Mouse (Mus musculus) neural tube, embryonic 12.5 days (tissue): ENCODE results near the gene Tmem168. TPM values are rescaled to one million over a fixed set of nuclear protein-coding genes. Genes with fewer than 3 reads are reported as not detected.

Source experiments
- ATAC-seq: fragments of 200-750 bp; cut with Nextera tagmentation; 2 replicates; pipeline ENCODE4 v1.8.0; 2017; ENCODE audit warnings: low read depth, mild to moderate bottlenecking, moderate TSS enrichment, moderate library complexity; ENCODE audit not compliant: low FRiP score
- H3K27ac ChIP-seq: fragments of 300-500 bp; sonication (generic); 2 replicates; pipeline ENCODE4 v1.5.1; 2016
- H3K27me3 ChIP-seq: fragments of 300-500 bp; sonication (generic); replicated peaks from 2 replicates; pipeline ENCODE4 v1.6.1; 2016; ENCODE audit warnings: mild to moderate bottlenecking
- H3K36me3 ChIP-seq: fragments of 300-500 bp; sonication (generic); 2 replicates; pipeline ENCODE4 v1.6.1; 2016; ENCODE audit warnings: mild to moderate bottlenecking
- H3K4me1 ChIP-seq: fragments of 300-500 bp; sonication (generic); 2 replicates; pipeline ENCODE4 v1.6.1; 2016
- H3K4me2 ChIP-seq: fragments of 300-500 bp; sonication (generic); replicated peaks from 2 replicates; pipeline ENCODE4 v1.6.1; 2016; ENCODE audit warnings: mild to moderate bottlenecking
- H3K4me3 ChIP-seq: fragments of 300-500 bp; sonication (generic); 2 replicates; pipeline ENCODE4 v1.5.1; 2016
- H3K9ac ChIP-seq: fragments of 300-500 bp; sonication (generic); 2 replicates; pipeline ENCODE4 v1.6.1; 2016; ENCODE audit warnings: mild to moderate bottlenecking
- H3K9me3 ChIP-seq: fragments of 300-500 bp; sonication (generic); 2 replicates; pipeline ENCODE4 v1.6.1; 2016; ENCODE audit warnings: mild to moderate bottlenecking
- WGBS: fragments of 180-500 bp; shearing (Covaris S2); methylation state at CpG from one replicate; pipeline ENCODE4 v1.1.7; 2016; 5-methylcytosine and 5-hydroxymethylcytosine counted together
- polyA plus RNA-seq: library from polyadenylated mRNA; unstranded; fragments of >200 nt; fragmentation: Nextera tagmentation; extraction: Ambion mirVana; gene quantifications from 2 replicates; pipeline ENCODE4 v1.2.1, GENCODE M21; 2016

Gene Tmem168
- polyA plus RNA-seq, 1 experiment from 2014 or later: 31.3 TPM

- Histone ChIP-seq H3K9me3 (no peaks in the 10 kb centered on the region), H3K36me3 (no peaks in the 10 kb centered on the region), H3K4me2 (no peak overlapping the region), H3K27me3 (no peaks in the 10 kb centered on the region), H3K9ac (no peak overlapping the region), H3K4me3 (no peak overlapping the region), H3K4me1 (no peaks in the 10 kb centered on the region), H3K27ac (no peak overlapping the region)
- no peak for ATAC-seq
- 89% methylated on average over 2 of the region's 2 CpGs for WGBS
Observed at GRCm38 (mm10) chr6:13555266-13555665, 52.6 kb downstream of the Tmem168 start.

GRCm38 (mm10) chr6:13541761-13542160, 66.1 kb downstream of the Tmem168 start:
- Histone ChIP-seq H3K36me3 (no peaks in the 10 kb centered on the region), H3K4me3 (no peak overlapping the region), H3K9ac (no peak overlapping the region), H3K4me1 (no peaks in the 10 kb centered on the region), H3K27me3 (no peaks in the 10 kb centered on the region), H3K9me3 (no peaks in the 10 kb centered on the region), H3K4me2 (no peak overlapping the region), H3K27ac (no peak overlapping the region)
- 88% methylated on average over 3 of the region's 3 CpGs for WGBS
- ATAC-seq: no peak

- 83% methylated on average over 7 of the region's 7 CpGs for WGBS
- H3K9me3 ChIP-seq: no peaks in the 10 kb centered on the region
- no peak for ATAC-seq
Observed at GRCm38 (mm10) chr6:13537275-13537964, 70.5 kb downstream of the Tmem168 start.

More at GRCm38 (mm10) chr6:13537275-13537964, 70.5 kb downstream of the Tmem168 start:
- H3K4me3 ChIP-seq: no peak overlapping the region
- no peak overlapping the region for H3K9ac ChIP-seq
- no peak overlapping the region for H3K27ac ChIP-seq
- H3K4me2 ChIP-seq: no peak overlapping the region
- H3K4me1 ChIP-seq: no peaks in the 10 kb centered on the region
- H3K36me3 ChIP-seq: no peaks in the 10 kb centered on the region
- H3K27me3 ChIP-seq: no peaks in the 10 kb centered on the region

Other genes starting within 250 kb of the Tmem168 start
- 22.3 and 22.6 TPM in 2 replicates for gene Bmt2, start 69.9 kb upstream of the Tmem168 start, polyA plus RNA-seq
- 38.0 and 41.8 TPM in 2 replicates for gene Gpr85, start 231.8 kb upstream of the Tmem168 start, polyA plus RNA-seq